Mouse (Mus musculus): Measurements from ENCODE around the gene Tmem43. TPM values are rescaled to one million over a fixed set of nuclear protein-coding genes. Genes with fewer than 3 reads are reported as not detected.

Gene Tmem43
- polyA plus RNA-seq, 1 experiment from 2014 or later = 60.9 TPM

- Histone ChIP-seq H3K4me3 (ENCODE audit: low read depth, low read length) (no peak overlapping the region), H3K27me3 (ENCODE audit: control insufficient read depth, insufficient read depth, low read length) (no peaks in the 10 kb centered on the region), H3K9me3 (ENCODE audit: control insufficient read depth, low read length) (no peaks in the 10 kb centered on the region), H3K9ac (ENCODE audit: low read length) (no peak overlapping the region), H3K36me3 (ENCODE audit: control insufficient read depth, insufficient read depth, low read length) (no peaks in the 10 kb centered on the region), H3K27ac (ENCODE audit: low read depth, low read length) (no peak overlapping the region), H3K4me2 (ENCODE audit: low read depth) (no peak overlapping the region), H3K4me1 (ENCODE audit: control insufficient read depth, insufficient read depth, low read length) (no peaks in the 10 kb centered on the region)
- ATAC-seq (ENCODE audit: insufficient read depth, low FRiP score, low TSS enrichment) (no peak), DNase-seq (ENCODE audit: low spot score) (no peak)
- WGBS = 81% methylated on average over 4 of the region's 4 CpGs
Measured at GRCm38 (mm10) chr6:91534268-91534667, 60.8 kb downstream of the Tmem43 start.

DNA sequence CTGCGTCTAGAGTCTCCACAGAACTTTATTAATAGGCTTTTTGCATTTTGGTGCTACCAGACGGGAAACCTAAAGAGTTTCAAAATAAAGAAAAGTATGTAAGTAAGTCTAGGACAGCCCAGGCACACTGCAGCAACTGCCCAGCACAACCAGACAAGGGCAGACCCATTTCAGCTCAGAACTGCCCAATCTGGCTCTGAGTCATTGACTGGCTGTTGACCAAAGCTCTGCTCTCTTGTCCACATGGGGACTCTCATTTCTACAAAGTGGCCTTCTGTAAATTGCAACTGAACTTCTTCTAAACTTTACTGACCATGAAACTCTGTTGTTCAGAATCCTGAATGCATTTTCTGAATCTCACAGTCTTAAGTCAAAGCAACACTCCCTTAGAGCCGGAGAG lies 61.7 kb downstream of the Tmem43 start:
- Histone ChIP-seq H3K4me2 (ENCODE audit: low read depth) (no peak overlapping the region), H3K27me3 (ENCODE audit: control insufficient read depth, insufficient read depth, low read length) (no peaks in the 10 kb centered on the region), H3K36me3 (ENCODE audit: control insufficient read depth, insufficient read depth, low read length) (no peaks in the 10 kb centered on the region), H3K9ac (ENCODE audit: low read length) (no peak overlapping the region), H3K4me3 (ENCODE audit: low read depth, low read length) (no peak overlapping the region), H3K4me1 (ENCODE audit: control insufficient read depth, insufficient read depth, low read length) (no peaks in the 10 kb centered on the region), H3K9me3 (ENCODE audit: control insufficient read depth, low read length) (no peaks in the 10 kb centered on the region), H3K27ac (ENCODE audit: low read depth, low read length) (no peak overlapping the region)
- DNase-seq (ENCODE audit: low spot score) = no peak
- WGBS = 81% methylated on average over 3 of the region's 3 CpGs
- ATAC-seq (ENCODE audit: insufficient read depth, low FRiP score, low TSS enrichment) = no peak

DNA sequence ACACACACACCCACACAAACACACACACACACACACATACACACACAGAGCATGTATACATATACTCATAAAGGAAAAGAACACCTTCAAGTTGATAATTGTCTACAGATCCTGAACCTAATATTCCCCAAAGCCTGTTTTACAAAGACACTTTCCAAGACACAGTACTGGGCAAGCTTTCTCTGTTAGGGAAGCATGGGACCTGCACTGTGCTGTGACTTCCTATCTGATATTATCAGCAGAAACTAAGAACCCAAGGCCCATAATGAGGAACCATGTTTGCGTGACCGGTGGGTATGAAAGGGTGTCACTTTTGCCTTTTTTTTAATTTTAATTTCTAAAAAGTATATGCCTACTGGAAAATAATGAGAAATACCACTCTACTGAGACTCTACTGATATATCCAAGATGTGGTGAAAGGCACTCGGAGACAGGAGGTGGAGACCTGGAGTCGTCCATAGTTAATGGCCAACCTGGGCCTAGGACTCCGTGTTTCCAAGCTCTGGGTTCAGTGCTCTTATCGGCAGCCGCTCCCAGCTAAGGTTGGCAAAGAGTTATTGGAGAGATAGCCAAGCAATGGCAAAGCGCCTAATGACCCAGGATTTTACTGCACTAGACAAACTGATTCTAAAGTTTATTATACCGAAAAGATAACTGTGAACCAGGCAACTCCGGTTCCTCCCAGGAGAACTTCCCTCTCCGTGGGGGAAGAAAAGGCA lies 62.7 kb downstream of the Tmem43 start:
- H3K9ac ChIP-seq (ENCODE audit: low read length) = no peak overlapping the region
- H3K9me3 ChIP-seq (ENCODE audit: control insufficient read depth, low read length) = no peaks in the 10 kb centered on the region
- no peak overlapping the region for H3K27ac ChIP-seq (ENCODE audit: low read depth, low read length)
- WGBS = 94% methylated on average over 11 of the region's 11 CpGs
- ATAC-seq (ENCODE audit: insufficient read depth, low FRiP score, low TSS enrichment) (no peak), DNase-seq (ENCODE audit: low spot score) (no peak)
- no peaks in the 10 kb centered on the region for H3K36me3 ChIP-seq (ENCODE audit: control insufficient read depth, insufficient read depth, low read length)
- no peak overlapping the region for H3K4me3 ChIP-seq (ENCODE audit: low read depth, low read length)
- no peak overlapping the region for H3K4me2 ChIP-seq (ENCODE audit: low read depth)
- H3K4me1 ChIP-seq (ENCODE audit: control insufficient read depth, insufficient read depth, low read length) = no peaks in the 10 kb centered on the region
- no peaks in the 10 kb centered on the region for H3K27me3 ChIP-seq (ENCODE audit: control insufficient read depth, insufficient read depth, low read length)

Other genes starting within 250 kb of the Tmem43 start
- gene Wnt7a, start 62.3 kb upstream of the Tmem43 start, polyA plus RNA-seq (2014; fragmentation: Nextera tagmentation; extraction: Ambion mirVana) = 10.9 and 11.5 TPM in 2 replicates
- 26.6 and 26.8 TPM in 2 replicates for gene Chchd4, start 157 bp upstream of the Tmem43 start, polyA plus RNA-seq (2014; fragmentation: Nextera tagmentation; extraction: Ambion mirVana)
- 22.2 and 23.9 TPM in 2 replicates for gene Xpc, start 42.2 kb downstream of the Tmem43 start, polyA plus RNA-seq (2014; fragmentation: Nextera tagmentation; extraction: Ambion mirVana)
- 292 and 313 TPM in 2 replicates for gene Lsm3, start 42.2 kb downstream of the Tmem43 start, polyA plus RNA-seq (2014; fragmentation: Nextera tagmentation; extraction: Ambion mirVana)
- 47.7 and 53.0 TPM in 2 replicates for gene Slc6a6, start 210.3 kb downstream of the Tmem43 start, polyA plus RNA-seq (2014; fragmentation: Nextera tagmentation; extraction: Ambion mirVana)